Mouse (Mus musculus) megakaryocyte progenitor cell, adult 5-6 weeks (primary cell): Measurements from ENCODE around the gene Gid4. TPM values are rescaled to one million over a fixed set of nuclear protein-coding genes. Genes with fewer than 3 reads are reported as not detected.

Source experiments
- total RNA-seq, 2 experiments: library from RNA; stranded (forward) in 1 of 2; stranded (reverse) in 1 of 2; fragments of 157-497, 149-512 nt in 1 of 2; fragments of 200-1000 nt in 1 of 2; gene quantifications; 2 replicates each; pipeline versions ENCODE4 v1.2.3 to v1.2.4; 2015 to 2017

The Gid4 gene
- total RNA-seq, 2 experiments from 2014 or later: 28.6 to 32.7 TPM

Other genes with a start within 250 kb of the Gid4 start
- 20.9 and 23.3 TPM in 2 replicates for gene Srebf1, start 194.6 kb upstream of the Gid4 start, total RNA-seq (2015)
- 20.6 and 29.3 TPM in 2 replicates for gene Srebf1, start 194.6 kb upstream of the Gid4 start, total RNA-seq (2017)
- 6.8 and 9.0 TPM in 2 replicates for gene Tom1l2, start 64.2 kb upstream of the Gid4 start, total RNA-seq (2015)
- gene Tom1l2, start 64.2 kb upstream of the Gid4 start, total RNA-seq (2017): 4.5 and 4.8 TPM in 2 replicates
- gene Drc3, start 63.8 kb upstream of the Gid4 start, total RNA-seq (2015): 0.37 TPM in 1 of 2 replicates, not detected in the other
- 0.24 and 4.3 TPM in 2 replicates for gene Drc3, start 63.8 kb upstream of the Gid4 start, total RNA-seq (2017)
- gene Atpaf2, start 1.3 kb downstream of the Gid4 start, total RNA-seq (2015): 24.4 and 25.4 TPM in 2 replicates
- gene Atpaf2, start 1.3 kb downstream of the Gid4 start, total RNA-seq (2017): 50.7 and 72.1 TPM in 2 replicates
- 34.4 and 39.0 TPM in 2 replicates for gene Drg2, start 37.4 kb downstream of the Gid4 start, total RNA-seq (2015)
- gene Drg2, start 37.4 kb downstream of the Gid4 start, total RNA-seq (2017): 57.7 and 58.8 TPM in 2 replicates
- gene Myo15, start 52.2 kb downstream of the Gid4 start, total RNA-seq (2015): 0.02 TPM in 2 replicates
- 0.07 TPM in 1 of 2 replicates, not detected in the other for gene Myo15, start 52.2 kb downstream of the Gid4 start, total RNA-seq (2017)
- 29.8 and 30.5 TPM in 2 replicates for gene Alkbh5, start 119.2 kb downstream of the Gid4 start, total RNA-seq (2015)
- 26.8 and 29.3 TPM in 2 replicates for gene Alkbh5, start 119.2 kb downstream of the Gid4 start, total RNA-seq (2017)